Mouse (Mus musculus) limb, embryonic 11.5 days (tissue): ENCODE data around the gene Mapkap1. TPM values are rescaled to one million over a fixed set of nuclear protein-coding genes. Genes with fewer than 3 reads are reported as not detected.

Experiments
- ATAC-seq: fragments of 200-750 bp; cut with Nextera tagmentation; 2 replicates; pipeline ENCODE4 v1.8.0; 2017; ENCODE audit warnings: low read depth; ENCODE audit not compliant: insufficient number of reproducible peaks, low FRiP score, low TSS enrichment
- DNase-seq: peaks from one replicate; pipeline ENCODE4 v3.0.0-alpha.2; 2015; ENCODE audit warnings: low spot score
- H3K27ac ChIP-seq: fragments of 300-500 bp; sonication (generic); replicated peaks from 2 replicates; pipeline ENCODE4 v1.5.1; 2014; ENCODE audit warnings: low read depth, mild to moderate bottlenecking, low read length
- H3K27me3 ChIP-seq: fragments of 300-500 bp; sonication (generic); 2 replicates; pipeline ENCODE4 v1.6.1; 2014; ENCODE audit warnings: mild to moderate bottlenecking, low read length, mixed read lengths; ENCODE audit not compliant: control insufficient read depth, insufficient read depth
- H3K36me3 ChIP-seq: fragments of 300-500 bp; sonication (generic); 2 replicates; pipeline ENCODE4 v1.6.1; 2014; ENCODE audit warnings: mild to moderate bottlenecking, low read length, moderate library complexity, mixed read lengths; ENCODE audit not compliant: control insufficient read depth, insufficient read depth
- H3K4me1 ChIP-seq: fragments of 300-500 bp; sonication (generic); 2 replicates; pipeline ENCODE4 v1.6.1; 2014; ENCODE audit warnings: low read length, mixed read lengths; ENCODE audit not compliant: control insufficient read depth, insufficient read depth
- H3K4me2 ChIP-seq: fragments of 300-500 bp; sonication (generic); 2 replicates; pipeline ENCODE4 v1.6.1; 2014; ENCODE audit warnings: low read depth, mild to moderate bottlenecking, moderate library complexity; ENCODE audit not compliant: severe bottlenecking
- H3K4me3 ChIP-seq: fragments of 300-500 bp; sonication (generic); 2 replicates; pipeline ENCODE4 v1.5.1; 2014; ENCODE audit warnings: low read depth, low read length
- H3K9ac ChIP-seq: fragments of 300-500 bp; sonication (generic); 2 replicates; pipeline ENCODE4 v1.6.1; 2014; ENCODE audit warnings: mild to moderate bottlenecking, low read length
- H3K9me3 ChIP-seq: fragments of 300-500 bp; sonication (generic); 2 replicates; pipeline ENCODE4 v1.6.1; 2016; ENCODE audit warnings: low read length; ENCODE audit not compliant: control insufficient read depth
- WGBS: fragments of 180-500 bp; shearing (Covaris S2); extraction: QIAGEN DNeasy Blood & Tissue Kit; methylation state at CpG from one replicate; pipeline ENCODE4 v1.1.7; 2014; 5-methylcytosine and 5-hydroxymethylcytosine counted together
- polyA plus RNA-seq: library from polyadenylated mRNA; unstranded; fragments of >200 nt; fragmentation: Nextera tagmentation; extraction: Ambion mirVana; gene quantifications from 2 replicates; pipeline ENCODE4 v1.2.1, GENCODE M21; 2014

Mapkap1 gene
- polyA plus RNA-seq, 1 experiment from 2014 or later = 94.7 TPM

GRCm38 (mm10) chr2:34553580-34554231, 147.1 kb downstream of the Mapkap1 start:
- Histone ChIP-seq H3K4me3 (no peak overlapping the region), H3K4me2 (no peak overlapping the region), H3K4me1 (0 out of 2 replicates have a peak, but pooled peaks cover 2% of the 10 kb centered on the region), H3K36me3 (no peaks in the 10 kb centered on the region), H3K9ac (no peak overlapping the region), H3K9me3 (no peaks in the 10 kb centered on the region), H3K27me3 (no peaks in the 10 kb centered on the region), H3K27ac (no peak overlapping the region)
- 83% methylated on average over 6 of the region's 6 CpGs for WGBS
- ATAC-seq (no peak), DNase-seq (no peak)

GRCm38 (mm10) chr2:34560146-34560545, 153.6 kb downstream of the Mapkap1 start:
- no peak overlapping the region for H3K9ac ChIP-seq
- no peaks in the 10 kb centered on the region for H3K36me3 ChIP-seq
- no peak overlapping the region for H3K4me2 ChIP-seq
- H3K9me3 ChIP-seq = no peaks in the 10 kb centered on the region
- 79% methylated on average over 5 of the region's 5 CpGs for WGBS
- no peak for ATAC-seq
- no peaks in the 10 kb centered on the region for H3K27me3 ChIP-seq
- H3K27ac ChIP-seq = no peak overlapping the region
- DNase-seq = no peak
- no peaks in the 10 kb centered on the region; the same call in 1 of the 2 replicates for H3K4me1 ChIP-seq
- no peak overlapping the region for H3K4me3 ChIP-seq

- ATAC-seq (no peak), DNase-seq (no peak)
- Histone ChIP-seq H3K36me3 (no peaks in the 10 kb centered on the region), H3K4me2 (no peak overlapping the region), H3K27me3 (no peaks in the 10 kb centered on the region), H3K4me1 (no peaks in the 10 kb centered on the region; the same call in 1 of the 2 replicates), H3K9ac (peak overlapping the region; percentile 28; the same call in 1 of the 2 replicates), H3K9me3 (no peaks in the 10 kb centered on the region), H3K27ac (peak overlapping the region; percentile 26; the same call in 1 of the 2 replicates), H3K4me3 (no peak overlapping the region)
- 52% methylated on average over 12 of the region's 12 CpGs for WGBS
These were observed 156.6 kb downstream of the Mapkap1 start for GRCm38 (mm10) chr2:34563089-34563694.

GRCm38 (mm10) chr2:34563865-34564264, 157.3 kb downstream of the Mapkap1 start:
- no peak overlapping the region for H3K9ac ChIP-seq
- no peak for ATAC-seq
- no peak overlapping the region for H3K27ac ChIP-seq

GRCm38 (mm10) chr2:34566146-34566545, 159.6 kb downstream of the Mapkap1 start:
- Histone ChIP-seq H3K9me3 (no peaks in the 10 kb centered on the region), H3K27me3 (no peaks in the 10 kb centered on the region), H3K4me2 (no peak overlapping the region), H3K27ac (no peak overlapping the region), H3K9ac (no peak overlapping the region), H3K36me3 (no peaks in the 10 kb centered on the region), H3K4me1 (peaks cover 12% of the 10 kb centered on the region), H3K4me3 (no peak overlapping the region)
- 85% methylated on average over 4 of the region's 4 CpGs for WGBS
- ATAC-seq (no peak), DNase-seq (no peak)

More at GRCm38 (mm10) chr2:34563865-34564264, 157.3 kb downstream of the Mapkap1 start:
- no peaks in the 10 kb centered on the region; the same call in 1 of the 2 replicates for H3K4me1 ChIP-seq
- no peaks in the 10 kb centered on the region for H3K9me3 ChIP-seq
- H3K36me3 ChIP-seq = no peaks in the 10 kb centered on the region
- H3K4me2 ChIP-seq = no peak overlapping the region
- H3K4me3 ChIP-seq = no peak overlapping the region
- H3K27me3 ChIP-seq = no peaks in the 10 kb centered on the region
- no peak for DNase-seq

- Histone ChIP-seq H3K4me1 (peaks cover 14% of the 10 kb centered on the region), H3K9me3 (no peaks in the 10 kb centered on the region), H3K4me3 (no peak overlapping the region), H3K36me3 (no peaks in the 10 kb centered on the region), H3K4me2 (no peak overlapping the region), H3K9ac (no peak overlapping the region), H3K27ac (no peak overlapping the region), H3K27me3 (no peaks in the 10 kb centered on the region)
- WGBS = 86% methylated on average over 1 of the region's 1 CpGs
- no peak for DNase-seq
- no peak for ATAC-seq
These were observed 160.0 kb downstream of the Mapkap1 start for GRCm38 (mm10) chr2:34566601-34567000.

- 79% methylated on average over 5 of the region's 5 CpGs for WGBS
- Histone ChIP-seq H3K9me3 (no peaks in the 10 kb centered on the region), H3K36me3 (no peaks in the 10 kb centered on the region; the same call in 1 of the 2 replicates), H3K4me1 (peaks cover 35% of the 10 kb centered on the region), H3K27ac (no peak overlapping the region), H3K27me3 (no peaks in the 10 kb centered on the region), H3K4me2 (no peak overlapping the region), H3K9ac (no peak overlapping the region), H3K4me3 (no peak overlapping the region)
- no peak for ATAC-seq
- no peak for DNase-seq
These were observed 162.6 kb downstream of the Mapkap1 start for GRCm38 (mm10) chr2:34569131-34569530.

- Histone ChIP-seq H3K36me3 (no peaks in the 10 kb centered on the region; the same call in 1 of the 2 replicates), H3K4me3 (no peak overlapping the region), H3K9ac (no peak overlapping the region), H3K27me3 (no peaks in the 10 kb centered on the region), H3K4me1 (peaks cover 42% of the 10 kb centered on the region), H3K4me2 (no peak overlapping the region), H3K27ac (no peak overlapping the region), H3K9me3 (no peaks in the 10 kb centered on the region)
- ATAC-seq (no peak), DNase-seq (no peak)
- WGBS = 13% methylated on average over 6 of the region's 6 CpGs
These were observed 163.8 kb downstream of the Mapkap1 start for GRCm38 (mm10) chr2:34570378-34570777.
